Mouse (Mus musculus) hindlimb bud, embryonic 11.5 days (tissue): ENCODE data around the gene Tmem104.
A peak's percentile ranks its signal among the peaks of the same experiment; 100 is the strongest.

ENCODE experiments used
- DNase-seq: peaks from one replicate; pipeline ENCODE4 v3.0.0-alpha.2; 2012; ENCODE audit warnings: low read depth, low spot score; ENCODE audit errors: extremely low spot score

The Tmem104 gene

DNA sequence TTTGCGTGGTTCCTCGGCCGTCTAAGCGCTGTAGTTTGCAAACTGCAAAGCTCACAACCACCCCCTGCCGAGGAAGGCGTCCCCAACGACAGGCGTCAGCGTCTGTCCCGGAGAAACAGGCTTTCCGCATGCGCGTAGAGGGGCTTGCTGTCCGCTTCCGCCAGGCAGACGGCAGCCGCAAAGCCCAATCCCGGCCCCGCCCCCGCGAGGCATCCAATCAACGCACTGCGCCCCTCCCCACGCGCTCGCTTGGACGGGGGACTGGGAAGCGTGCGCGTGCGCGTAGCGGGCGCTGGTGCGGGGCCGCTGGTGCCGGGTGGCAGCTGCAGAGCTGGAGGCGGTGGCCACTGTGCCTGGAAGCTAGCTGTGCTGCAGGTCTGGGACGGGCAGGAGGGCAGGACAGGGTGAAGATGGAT is at the start of gene Tmem104:
TSS of gene Tmem104 (plus strand) at position 264 of the 416 bp plus-strand sequence.
- DNase-seq, result peak; percentile 86

DNA sequence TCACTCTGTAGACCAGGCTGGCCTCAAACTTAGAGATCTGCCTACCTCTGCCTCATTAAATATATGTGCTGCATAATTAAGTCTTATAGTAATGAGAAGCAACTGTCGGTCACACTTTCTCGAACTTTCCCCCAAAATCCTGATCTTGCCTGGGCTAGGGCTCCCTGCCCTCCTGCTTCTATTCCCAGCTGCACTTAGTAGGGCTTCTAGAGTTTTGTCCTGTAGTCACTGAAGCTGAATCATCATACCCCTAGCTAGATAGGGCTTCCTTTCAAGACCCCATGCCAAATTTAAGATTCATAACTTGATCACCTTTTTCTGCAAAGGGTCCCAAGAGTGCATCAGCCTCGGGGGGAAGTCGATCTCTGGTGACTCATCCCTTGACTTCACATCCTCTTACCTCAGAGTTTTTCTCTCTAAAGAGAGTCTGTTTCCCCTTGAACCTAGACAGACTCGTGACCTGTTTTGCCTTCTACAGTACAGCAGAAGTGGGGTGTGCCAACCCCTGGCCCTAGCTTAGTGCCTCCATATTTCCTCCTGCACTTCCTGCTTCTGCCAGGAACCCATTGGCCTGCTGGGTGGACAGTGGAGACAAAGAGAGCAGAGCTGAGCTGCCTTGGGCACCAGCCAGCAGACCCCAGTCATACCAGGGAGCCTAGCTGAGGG is 48.6 kb upstream of the Tmem104 start:
- DNase-seq, result no peak

DNA sequence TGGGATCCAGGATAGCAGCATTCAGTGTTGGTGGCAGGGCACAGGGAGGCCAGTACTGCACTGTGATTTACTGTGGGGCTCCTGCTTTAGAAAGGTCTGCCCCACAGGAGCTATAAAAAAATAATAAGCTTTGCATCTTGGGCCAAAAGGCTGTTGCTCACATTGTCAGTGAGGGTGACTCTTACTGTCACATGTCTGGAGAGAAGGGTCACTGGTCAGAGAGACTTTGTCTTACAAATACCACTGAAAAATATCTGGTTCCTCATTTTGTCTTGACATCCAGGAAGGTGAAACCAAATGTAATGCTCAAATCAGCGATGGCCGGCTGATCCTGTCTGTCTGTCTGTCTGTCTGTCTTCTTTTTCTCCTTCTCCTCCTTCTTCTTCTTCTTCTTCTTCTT is 45.3 kb upstream of the Tmem104 start:
- no peak for DNase-seq

DNA sequence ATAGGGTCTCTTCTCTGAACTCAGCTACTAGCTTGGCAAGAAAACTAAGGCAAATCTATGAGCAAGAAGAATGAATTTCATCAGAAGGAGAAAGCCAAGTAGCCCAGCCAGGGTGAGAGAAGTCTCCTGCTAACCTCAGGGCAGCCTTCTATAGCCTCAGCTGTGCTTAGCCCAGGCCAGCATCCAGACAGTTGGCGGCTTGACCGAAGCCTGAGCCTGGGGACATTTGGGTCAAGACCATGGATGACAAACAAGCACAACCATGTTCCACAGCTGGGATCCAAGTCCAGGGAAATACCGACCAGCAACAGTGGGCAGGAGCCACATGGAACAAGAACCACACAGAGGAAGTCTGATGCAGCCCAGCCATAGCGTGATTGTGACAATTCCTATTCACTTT is 39.5 kb upstream of the Tmem104 start:
- DNase-seq, result no peak

DNA sequence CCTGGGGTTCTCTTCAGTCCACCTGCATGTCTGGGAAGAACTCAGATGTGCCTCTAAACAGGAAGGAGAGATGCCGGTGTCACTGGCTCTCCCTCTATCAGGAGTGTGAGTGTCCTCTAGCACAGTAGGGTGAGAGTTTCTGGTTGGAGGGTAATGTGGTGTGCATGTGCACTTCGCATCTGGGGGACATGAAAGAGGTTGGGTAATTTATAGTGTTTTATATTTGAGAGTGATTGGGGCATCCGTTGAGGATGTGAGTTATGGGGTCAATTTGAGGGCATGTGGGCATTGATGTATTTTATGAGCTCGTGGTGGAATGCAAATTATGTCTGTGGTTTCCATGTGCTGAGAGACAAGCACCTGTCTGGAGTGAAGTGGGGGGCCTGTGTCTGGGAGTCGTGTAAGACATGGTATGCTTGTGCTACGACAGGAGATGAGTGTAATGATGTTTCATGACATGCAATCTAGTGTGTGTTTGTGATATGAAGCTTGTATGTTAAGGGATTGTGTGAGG is 36.5 kb upstream of the Tmem104 start:
- DNase-seq, result no peak

DNA sequence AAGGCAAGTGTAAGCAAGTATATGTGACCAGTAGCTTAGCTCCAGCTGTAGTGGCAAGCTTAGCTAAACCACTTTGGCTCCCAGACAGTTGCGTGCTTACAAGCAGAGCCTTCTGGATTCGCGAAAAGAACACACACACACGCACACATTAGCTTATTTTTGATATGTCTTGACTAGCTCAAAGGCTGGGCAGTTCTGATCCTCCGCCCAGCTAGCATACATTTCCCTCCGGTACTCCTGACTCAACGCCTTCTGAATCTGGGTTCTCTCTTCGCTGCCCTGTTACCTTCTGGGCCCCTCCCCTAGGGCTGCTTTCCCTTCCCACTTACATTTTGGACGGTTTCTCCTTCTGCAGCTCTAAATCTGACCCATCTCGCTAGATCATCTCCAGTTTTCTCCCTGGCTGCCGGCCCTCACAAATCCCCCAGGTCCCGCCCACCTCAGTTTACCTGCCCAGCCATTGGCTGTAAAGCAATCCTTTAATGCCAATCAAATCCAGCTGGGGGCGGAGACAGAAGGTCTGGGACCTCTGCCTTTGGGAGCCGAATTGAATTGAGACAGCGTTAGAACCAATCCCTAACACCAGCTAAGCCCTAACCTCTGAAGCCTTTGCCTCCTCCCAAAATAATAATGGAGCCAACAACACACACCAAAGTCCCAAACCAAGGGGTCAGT is 35.4 kb upstream of the Tmem104 start:
- DNase-seq, result no peak

DNA sequence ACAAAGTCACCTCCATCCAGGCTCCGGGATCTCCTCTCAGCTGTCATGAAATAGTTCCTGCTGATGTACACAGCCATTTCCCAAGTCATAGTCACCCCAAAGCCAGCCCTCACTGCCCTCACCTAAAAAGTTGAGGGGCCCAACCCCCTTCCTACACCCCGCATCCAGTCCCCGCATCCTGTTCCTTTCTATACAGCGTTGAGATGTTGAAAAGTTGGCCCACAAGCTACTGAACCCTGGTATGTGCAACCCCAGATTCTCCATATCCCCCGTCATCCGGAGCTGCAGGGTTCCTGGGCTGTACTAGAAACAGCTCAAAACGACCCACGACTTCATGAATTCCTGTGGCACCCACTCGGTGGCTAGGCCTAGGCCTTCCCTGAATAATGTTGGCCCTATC is 34.2 kb upstream of the Tmem104 start:
- no peak for DNase-seq

DNA sequence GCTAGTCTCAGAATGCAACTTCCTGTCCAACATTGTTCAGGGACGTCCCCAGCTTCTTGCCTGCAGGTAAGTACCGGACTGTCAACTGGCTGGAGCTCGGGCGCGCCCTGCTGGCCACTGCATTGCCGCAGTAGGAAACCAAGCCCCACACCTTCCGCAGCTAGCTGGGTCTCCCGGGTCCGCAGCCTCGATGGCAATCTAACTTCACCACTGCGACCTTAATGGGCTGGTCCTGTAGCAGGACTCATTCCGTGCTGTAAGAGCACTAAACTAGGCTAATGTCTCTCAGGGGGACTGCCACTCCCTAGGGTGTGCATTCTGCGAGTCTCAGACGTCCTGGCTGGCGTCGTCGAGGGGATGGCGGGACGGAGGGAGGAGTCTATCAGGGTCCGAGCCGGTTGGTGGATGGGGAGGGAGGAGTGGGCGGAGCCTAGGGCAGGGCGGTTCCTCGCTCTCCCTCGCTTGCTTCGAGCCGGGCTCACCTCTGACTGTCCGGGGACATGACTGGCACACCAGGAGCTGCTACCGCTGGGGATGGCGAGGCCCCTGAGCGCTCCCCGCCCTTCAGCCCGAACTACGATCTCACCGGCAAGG is 33.5 kb upstream of the Tmem104 start:
- DNase-seq, result no peak

DNA sequence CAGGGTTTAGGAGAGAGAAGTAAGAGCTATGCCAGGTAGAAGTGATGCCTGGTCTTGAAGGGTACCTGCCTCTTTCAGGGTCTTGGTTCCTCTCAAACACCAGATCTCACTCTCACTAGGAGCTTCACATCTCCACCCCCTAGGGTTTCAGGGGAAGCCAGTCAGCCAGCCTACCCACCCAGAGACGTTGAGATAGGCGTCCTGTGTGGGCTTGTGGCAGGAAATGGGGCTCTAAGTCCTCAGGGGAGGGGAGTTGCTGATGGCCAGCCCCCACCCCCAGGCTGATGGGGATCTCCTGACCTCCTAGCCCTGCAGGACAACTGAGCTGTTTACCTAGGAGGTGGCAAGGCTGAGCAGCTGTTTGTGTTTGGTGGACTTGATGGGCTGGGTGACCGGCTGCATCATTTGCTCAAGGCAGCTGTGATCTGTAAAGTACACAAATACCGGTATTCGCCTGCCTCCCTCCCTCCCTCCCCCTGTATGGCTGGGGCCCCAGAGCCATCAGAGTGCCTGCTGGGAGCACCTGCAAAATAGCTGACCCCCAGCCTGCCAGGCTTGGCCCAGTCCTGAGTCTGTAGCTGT is 32.1 kb upstream of the Tmem104 start:
- no peak for DNase-seq

DNA sequence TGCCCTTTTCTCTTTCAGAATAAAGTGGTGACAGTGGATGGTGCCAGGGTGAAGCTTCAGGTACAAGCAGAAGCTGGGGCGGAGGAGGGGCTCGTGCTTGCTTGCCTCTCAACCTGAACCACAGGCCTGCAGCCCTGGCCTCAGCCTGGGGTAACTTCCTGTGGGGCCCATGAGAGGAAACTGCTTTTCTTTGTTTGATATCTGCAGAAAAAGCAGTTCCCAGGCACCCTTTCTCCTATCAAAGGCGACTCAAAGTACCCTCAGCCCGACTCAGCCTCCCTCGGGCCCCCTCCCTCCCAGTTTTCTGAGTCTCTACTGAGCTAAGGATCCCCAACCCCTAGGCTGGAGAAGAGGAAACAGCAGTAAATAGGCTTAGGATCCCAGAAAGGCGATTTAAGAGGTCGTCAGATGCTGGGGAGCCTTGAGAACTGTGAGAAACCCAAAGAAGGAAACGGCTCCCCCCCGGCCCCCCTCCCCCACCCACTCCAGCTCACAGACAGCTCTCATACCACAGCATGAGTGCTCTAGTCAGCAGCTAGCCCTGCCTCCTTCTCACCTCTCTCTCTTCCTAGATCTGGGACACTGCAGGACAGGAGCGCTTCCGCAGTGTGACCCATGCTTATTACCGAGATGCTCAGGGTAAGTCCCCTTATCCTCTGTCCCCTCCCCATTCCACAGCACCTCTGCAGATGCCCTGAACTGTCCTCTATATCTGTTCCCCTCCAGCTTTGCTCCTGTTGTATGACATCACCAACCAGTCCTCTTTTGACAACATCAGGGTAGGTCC is 29.2 kb upstream of the Tmem104 start:
- no peak for DNase-seq

DNA sequence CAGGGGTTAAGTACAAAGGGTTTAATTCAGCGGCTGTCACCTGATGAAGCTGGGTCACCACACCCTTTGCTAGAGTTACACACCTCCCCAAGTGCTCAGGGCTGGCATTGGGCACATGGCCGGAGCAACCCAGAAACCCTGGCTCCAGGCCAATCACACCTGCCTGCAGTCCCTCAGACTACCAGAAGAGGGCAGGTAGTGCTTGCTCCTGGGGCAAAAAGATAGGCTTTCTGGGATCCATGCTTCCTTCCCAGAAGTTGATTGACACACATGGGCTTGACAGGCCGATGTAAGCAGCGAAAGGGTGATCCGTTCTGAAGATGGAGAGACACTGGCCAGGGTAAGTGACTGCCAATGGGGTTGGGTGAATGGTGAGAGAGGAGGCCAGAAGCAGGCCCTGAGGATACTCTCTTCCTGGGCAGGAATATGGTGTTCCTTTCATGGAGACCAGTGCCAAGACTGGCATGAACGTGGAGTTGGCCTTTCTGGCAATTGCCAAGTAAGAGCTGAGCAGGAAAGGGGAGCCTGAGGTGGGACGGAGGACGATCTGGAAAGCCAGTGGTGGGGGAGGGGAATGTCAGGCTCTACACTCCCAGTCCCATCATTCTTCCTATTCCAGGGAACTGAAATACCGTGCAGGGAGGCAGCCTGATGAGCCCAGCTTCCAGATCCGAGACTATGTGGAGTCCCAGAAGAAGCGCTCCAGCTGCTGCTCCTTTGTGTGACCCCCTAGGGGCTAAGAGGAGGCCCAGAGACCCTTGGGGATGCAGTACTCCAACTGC is 27.1 kb upstream of the Tmem104 start:
- DNase-seq, result no peak

DNA sequence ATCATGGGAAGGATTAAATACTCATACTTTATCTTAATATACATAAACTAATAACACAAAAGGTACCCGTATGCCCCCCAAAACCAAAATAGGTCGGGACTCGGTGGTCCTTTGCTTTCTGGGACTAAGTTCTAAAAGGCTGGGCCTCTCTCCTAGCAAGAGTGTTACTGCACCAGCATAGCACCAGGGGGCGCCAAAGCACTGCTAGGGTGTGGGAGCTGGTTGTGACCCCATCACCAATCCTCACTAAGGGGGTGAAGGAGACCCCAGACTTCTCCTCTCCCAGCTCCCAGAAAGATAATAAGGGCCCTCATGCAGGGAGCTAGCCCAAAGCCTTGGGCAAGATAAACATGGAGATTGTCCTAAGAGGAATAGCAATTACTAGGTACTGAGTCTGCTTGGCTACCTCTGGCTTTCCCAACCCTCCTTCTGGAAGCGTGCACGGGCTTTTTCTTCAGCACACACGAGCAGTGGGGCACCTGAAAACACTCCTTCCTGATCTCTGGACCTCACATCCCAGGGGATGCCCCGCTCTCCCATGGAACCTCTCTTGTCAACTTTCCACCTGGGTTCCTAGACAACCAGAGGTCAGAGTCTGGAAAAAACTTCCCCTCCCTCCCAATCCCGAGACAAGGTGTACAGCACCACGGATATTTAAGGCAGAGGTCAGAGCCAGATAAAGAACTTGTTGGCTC is 26.3 kb upstream of the Tmem104 start:
- DNase-seq, result no peak

DNA sequence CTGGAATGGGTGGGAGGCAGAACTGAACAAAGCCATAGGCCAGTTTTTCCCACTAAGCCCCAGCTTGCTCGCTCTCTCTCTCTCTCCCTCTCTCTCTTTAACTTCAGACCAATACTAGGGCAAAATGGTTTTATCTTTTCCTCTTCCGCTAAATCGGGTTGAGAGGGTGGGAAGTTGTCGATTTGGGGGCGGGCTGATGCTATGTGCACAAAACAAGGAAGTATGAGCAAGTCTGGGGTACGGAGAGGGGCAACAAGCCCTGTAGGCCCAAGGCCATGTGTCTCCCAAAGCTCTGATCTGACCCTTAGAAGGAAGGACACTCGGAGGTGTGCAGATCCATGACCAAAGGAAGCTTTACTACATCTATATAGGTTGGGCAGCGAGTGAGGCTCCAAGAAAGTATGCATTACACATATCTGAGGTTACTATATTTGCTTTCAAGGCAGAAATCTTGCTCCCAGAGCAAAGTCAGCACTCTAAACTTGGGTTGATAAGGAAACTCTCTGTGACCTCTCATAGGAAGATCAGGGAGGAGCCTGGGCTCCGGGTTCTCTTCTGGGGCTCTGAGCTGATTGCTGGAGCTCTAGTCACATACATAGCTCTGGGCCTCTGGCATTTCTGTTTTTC is 25.6 kb upstream of the Tmem104 start:
- DNase-seq, result no peak

DNA sequence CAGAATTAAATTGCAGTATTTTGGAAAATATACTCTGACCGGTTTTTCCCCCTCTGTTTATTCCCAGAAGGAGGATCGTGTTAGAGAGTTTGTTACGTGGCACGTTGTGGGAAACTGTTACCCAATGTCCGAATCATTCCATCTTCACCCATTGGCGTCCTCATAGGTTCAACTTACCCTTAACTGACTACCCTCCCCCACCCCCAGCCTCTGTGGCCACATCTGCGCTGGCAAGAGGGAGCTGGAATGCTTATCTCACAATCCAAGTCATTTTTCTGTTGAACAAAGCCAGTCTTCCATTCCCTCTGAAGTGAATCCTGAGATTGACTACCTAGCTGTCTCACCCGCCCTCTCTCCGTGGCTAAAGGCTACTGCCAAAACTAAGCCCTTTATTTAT is 25.1 kb upstream of the Tmem104 start:
- no peak for DNase-seq

DNA sequence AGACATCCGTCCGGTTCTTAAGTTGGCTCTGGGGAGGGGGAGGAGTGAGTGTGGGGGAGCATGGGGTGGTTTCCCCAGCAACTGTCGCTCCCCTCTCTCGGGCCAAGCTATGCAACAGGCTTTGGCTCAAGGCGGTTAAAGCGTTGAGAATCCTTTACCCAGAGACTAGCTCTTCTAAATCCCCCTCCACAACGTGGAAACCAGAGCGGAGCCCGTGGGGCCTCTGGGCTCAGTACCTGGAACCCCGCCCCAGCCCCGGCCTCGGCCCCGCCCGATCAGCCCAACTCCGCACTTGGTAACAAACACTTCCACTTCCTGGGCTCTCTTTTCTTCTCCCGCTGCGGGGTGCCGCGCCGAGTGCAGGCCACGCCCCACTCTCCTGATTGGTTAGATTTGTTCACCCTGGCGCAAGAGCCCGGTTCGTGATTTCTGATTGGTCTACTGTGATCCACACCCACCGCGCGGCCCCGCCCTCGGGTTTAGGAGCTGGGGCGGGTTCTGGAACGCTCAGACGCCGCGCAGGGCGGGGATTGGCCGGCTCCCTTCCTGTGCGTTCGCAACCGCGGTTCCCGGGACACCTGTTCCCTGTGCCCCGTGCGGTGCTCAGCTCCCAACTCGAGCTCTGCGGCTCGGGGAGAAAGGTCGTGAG is 24.3 kb upstream of the Tmem104 start, which contains the start of gene Slc9a3r1:
TSS of gene Slc9a3r1 (plus strand) at position 510 of the 649 bp plus-strand sequence.
- peak; percentile 88 for DNase-seq

DNA sequence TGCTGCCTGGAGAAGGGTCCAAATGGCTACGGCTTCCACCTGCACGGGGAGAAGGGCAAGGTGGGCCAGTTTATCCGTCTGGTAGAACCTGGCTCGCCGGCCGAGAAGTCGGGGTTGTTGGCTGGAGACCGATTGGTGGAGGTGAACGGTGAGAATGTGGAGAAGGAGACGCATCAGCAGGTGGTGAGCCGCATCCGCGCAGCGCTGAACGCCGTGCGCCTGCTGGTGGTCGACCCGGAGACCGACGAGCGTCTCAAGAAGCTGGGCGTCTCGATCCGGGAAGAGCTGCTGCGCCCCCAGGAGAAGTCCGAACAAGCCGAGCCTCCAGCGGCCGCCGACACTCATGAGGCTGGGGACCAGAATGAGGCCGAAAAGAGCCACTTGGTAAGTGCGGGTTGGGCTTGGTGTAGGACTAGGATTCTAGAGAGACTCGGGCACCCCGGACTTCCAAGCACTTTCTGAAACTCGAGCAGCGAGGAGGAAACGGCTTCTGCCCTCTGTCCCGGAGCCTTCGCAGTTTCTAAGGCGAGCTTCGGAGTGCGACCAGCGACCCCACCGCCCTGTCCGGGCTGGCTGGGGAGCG is 23.6 kb upstream of the Tmem104 start:
- DNase-seq, result no peak

DNA sequence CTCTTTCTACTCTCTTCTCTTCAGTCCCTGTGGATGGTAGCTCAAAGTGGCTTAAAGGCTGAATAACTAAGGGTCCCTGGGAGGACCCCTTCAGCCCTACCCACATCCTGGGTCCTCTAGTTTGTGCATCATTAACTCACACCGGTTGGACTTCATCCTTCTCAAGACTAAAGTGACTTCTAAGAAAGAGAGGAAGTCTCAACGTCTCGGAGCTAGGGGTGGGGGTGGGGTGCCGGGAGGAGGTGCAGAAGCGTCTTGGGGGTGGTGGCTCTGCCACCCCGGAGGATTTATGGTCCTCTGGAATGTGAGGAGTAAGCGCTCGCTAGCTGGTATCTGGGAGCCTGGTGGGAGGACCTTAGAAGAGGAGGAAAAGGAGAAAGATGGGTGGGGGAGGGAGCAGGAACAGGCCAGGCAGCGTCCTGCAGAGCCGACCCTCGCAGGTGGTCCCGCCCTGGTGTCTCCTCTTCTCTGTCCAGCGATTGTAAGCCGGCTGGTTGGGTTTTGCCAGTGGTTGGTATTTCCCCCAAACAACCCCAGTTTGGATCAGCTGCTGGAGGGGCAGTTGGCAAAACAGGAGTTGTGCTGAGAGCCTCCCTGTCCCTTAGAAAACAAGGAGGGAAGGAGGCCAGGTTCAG is 22.8 kb upstream of the Tmem104 start:
- DNase-seq, result no peak

DNA sequence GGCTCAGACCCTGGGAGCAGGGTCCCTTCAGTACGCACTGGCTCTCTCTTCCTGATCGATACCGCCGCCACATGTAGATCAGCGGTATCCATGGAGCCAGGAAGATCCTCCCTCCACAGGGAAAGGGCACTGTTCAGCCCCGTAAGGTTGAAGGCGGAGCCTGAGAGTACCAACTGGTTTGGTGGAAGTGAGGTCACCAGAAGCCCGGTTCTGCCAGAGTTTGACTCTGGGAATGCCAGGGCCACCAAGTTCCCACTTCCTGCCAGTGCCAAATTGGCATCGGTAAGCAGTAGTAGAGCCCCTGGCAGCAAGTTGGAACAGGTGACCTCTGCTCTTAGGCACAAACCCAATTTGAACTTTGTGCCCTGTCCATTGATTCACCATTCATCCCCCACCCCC is 22.3 kb upstream of the Tmem104 start:
- no peak for DNase-seq
